Comparison of ENCODE assay signal across 11 mouse cellular contexts in the genomic region with DNA sequence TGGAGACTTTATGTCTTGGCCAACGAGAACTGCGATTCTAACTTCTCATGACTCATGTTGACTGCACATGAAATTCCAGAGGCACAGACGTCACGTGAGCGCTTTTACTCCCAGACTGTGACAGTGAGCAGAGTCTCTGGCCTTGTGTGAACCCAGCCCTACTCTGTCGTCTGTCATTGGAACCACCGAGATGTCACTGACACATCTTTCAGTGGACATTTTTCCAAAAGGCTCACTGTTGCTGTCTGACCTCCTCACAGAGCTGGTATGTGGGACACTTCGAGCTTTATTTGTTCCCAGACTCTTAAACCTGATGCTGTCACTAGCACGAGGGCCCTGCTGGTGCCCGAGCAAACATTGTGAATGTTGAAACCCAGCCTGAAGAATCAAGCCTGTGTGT.
DNase-seq lines count a peak whose midpoint lies in the region; ATAC-seq and TF ChIP-seq lines count a peak whose summit lies in the region.
"Had no signal": no experiment of that assay in that cellular context is flagged by ENCODE, and none has a peak within 500 bp of the region (broad histone marks: within the 10 kb centered on the region; RNA-seq: fewer than 3 reads in every experiment).

No protein-coding gene starts in this region.

- no peaks in the 10 kb centered on the region for H3K36me3 ChIP-seq in forebrain, embryonic 15.5 days

- intact Hi-C loops in gastrocnemius, adult 2 months (cut with DNase I) = no loop called here
- intact Hi-C loops in heart, postnatal 25 days (cut with DNase I) = loop anchor here (2.0 to 5.0 kb wide), 4 partner anchors 78 to 313 kb away; no protein-coding TSS in a partner anchor
- intact Hi-C loops in gastrocnemius, postnatal 36 days (cut with DNase I) = loop anchor here (10.0 kb wide), 1 partner anchor 516 kb away; no protein-coding TSS in a partner anchor

- no peaks in the 10 kb centered on the region for H3K27me3 ChIP-seq in forebrain, embryonic 15.5 days

- H3K4me1 ChIP-seq in forebrain, embryonic 15.5 days = no peaks in the 10 kb centered on the region

- no peak overlapping the region for H3K4me3 ChIP-seq in gastrocnemius, adult 2 months
- no peak overlapping the region for H3K4me3 ChIP-seq in forebrain, embryonic 15.5 days

- DNase-seq in gastrocnemius, adult 2 months = no peak
- DNase-seq in gastrocnemius, postnatal 25 days = no peak
- DNase-seq in heart, adult 18-20 months = peak; percentile 61 to 76
- DNase-seq in heart, postnatal 25 days (ENCODE audit: low spot score) = peak; percentile 35
- peak; percentile 74 for DNase-seq in lung, postnatal 36 days
- no peak for DNase-seq in right cerebral cortex, adult 18-20 months
- no peak for DNase-seq in gastrocnemius, postnatal 36 days
- DNase-seq: kidney, adult 11 months; layer of hippocampus, postnatal 36 days; liver, postnatal 0 days had no signal

- H3K4me2 ChIP-seq in forebrain, embryonic 15.5 days (replicated peaks) = no peak overlapping the region

- TF ChIP-seq CTCF in gastrocnemius, adult 2 months (IDR thresholded peaks at IDR 0.05) = no peak

- H3K27ac ChIP-seq in gastrocnemius, adult 2 months = peak overlapping the region; percentile 24; the same call in 1 of the 2 replicates
- H3K27ac ChIP-seq in forebrain, embryonic 15.5 days (replicated peaks) = no peak overlapping the region

- no peak for ATAC-seq in forebrain, embryonic 15.5 days (replicated peaks)
- ATAC-seq: liver, postnatal 0 days had no signal

- H3K9me3 ChIP-seq in forebrain, embryonic 15.5 days = no peaks in the 10 kb centered on the region

- 94% methylated on average over 10 of the region's 10 CpGs for WGBS in forebrain, embryonic 15.5 days

- H3K9ac ChIP-seq in forebrain, embryonic 15.5 days (replicated peaks) = no peak overlapping the region
- H3K9ac ChIP-seq: liver, postnatal 0 days had no signal

Comparison
In these comparisons a context has a peak if more than half of its experiments do, and no peak if none do; other contexts are left out.
1. DNase-seq: peak in heart, adult 18-20 months (2 of 2), heart, postnatal 25 days (single experiment) and lung, postnatal 36 days (single experiment); none in gastrocnemius, adult 2 months (single experiment), gastrocnemius, postnatal 25 days (single experiment), right cerebral cortex, adult 18-20 months (single experiment) and gastrocnemius, postnatal 36 days (0 of 2).